Mouse (Mus musculus): ENCODE measurements at regions not wholly inside any gene's neighbourhood (a gene's known extent, or its start where the extent isn't known, plus 50 kb on each side); places are given as distances from the start of the nearest gene placed in this dataset.

DNA sequence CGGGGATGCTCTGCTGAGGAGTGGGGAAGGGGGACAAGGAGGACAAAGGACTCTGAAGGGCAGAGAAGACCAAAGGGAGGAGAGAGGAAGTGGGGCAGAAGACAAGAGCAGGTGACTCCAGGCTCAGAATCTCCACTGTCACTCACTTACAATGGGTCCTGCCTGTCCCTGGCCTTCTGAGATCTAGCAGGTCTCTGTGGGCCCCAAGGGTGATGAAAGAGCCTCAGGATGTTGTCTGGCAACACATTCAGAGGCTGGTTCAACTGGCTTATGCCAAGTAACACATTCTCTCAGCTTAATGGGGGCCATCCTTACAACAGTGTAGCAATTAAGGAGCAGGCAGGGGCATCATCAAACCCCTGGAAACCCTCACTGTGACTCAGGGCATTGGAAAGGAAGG, 152.1 kb upstream of the Myocd start:
- Histone ChIP-seq H3K27ac (ENCODE audit: insufficient read depth, low read depth, low read length, poor library complexity, severe bottlenecking) (no peak overlapping the region), H3K9me3 (ENCODE audit: control insufficient read depth, insufficient read depth, low read depth, low read length) (no peaks in the 10 kb centered on the region), H3K4me1 (ENCODE audit: control insufficient read depth in 2 of 2, insufficient read depth in 2 of 2, low read length in 2 of 2, poor library complexity in 1 of 2) (no peaks in the 10 kb centered on the region), H3K4me3 (ENCODE audit: insufficient read depth in 1 of 2, low read depth in 1 of 2, low read length in 2 of 2, poor library complexity in 1 of 2, severe bottlenecking in 1 of 2) (no peak overlapping the region), H3K36me3 (ENCODE audit: control insufficient read depth, insufficient read depth, low read length, poor library complexity, severe bottlenecking) (no peaks in the 10 kb centered on the region), H3K9ac (ENCODE audit: insufficient read depth, low read depth, low read length, poor library complexity, severe bottlenecking) (no peak overlapping the region)
- in situ Hi-C loops (cut with MboI; ENCODE audit: low sequenced_read_pairs in 2 of 2, unreplicated experiment in 2 of 2): no loop called here
- DNase-seq (ENCODE audit: low read depth, low spot score): no peak
- no peak for TF ChIP-seq CHD2 (IDR thresholded peaks at IDR 0.05; ENCODE audit: low read depth, low read length)
- TF ChIP-seq HCFC1 (IDR thresholded peaks at IDR 0.05; ENCODE audit: borderline replicate concordance, insufficient read depth, low read length): no peak
- TF ChIP-seq ZC3H11A (IDR thresholded peaks at IDR 0.05; ENCODE audit: borderline replicate concordance, low read depth, low read length): no peak
- no peak for TF ChIP-seq MAFK (IDR thresholded peaks at IDR 0.05; ENCODE audit: insufficient read depth, low read depth, low read length)
- TF ChIP-seq ZNF384 (IDR thresholded peaks at IDR 0.05; ENCODE audit: low read depth, low read length): no peak

DNA sequence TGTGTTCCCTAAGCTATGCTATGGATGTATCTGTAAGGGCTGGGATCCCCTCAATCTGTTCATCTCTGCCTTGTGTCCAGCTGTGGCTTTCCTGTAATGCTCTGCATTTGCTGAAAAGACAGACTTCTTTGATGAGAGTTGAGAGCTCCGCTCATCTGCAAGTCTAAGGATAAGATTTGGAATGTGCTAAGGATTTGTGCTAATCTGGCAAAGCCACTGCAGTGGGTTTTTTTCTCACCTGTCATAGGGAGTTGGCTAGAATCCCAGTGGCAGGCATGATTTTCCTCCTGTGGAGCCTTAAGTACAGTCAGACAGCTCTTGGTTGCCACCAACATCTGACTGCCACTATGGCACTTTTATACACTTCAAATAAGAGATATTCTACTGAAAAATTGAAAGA, 138.8 kb upstream of the Myocd start:
- TF ChIP-seq MAFK (IDR thresholded peaks at IDR 0.05; ENCODE audit: insufficient read depth, low read depth, low read length) (no peak), HCFC1 (IDR thresholded peaks at IDR 0.05; ENCODE audit: borderline replicate concordance, insufficient read depth, low read length) (no peak), CHD2 (IDR thresholded peaks at IDR 0.05; ENCODE audit: low read depth, low read length) (no peak), ZC3H11A (IDR thresholded peaks at IDR 0.05; ENCODE audit: borderline replicate concordance, low read depth, low read length) (no peak), ZNF384 (IDR thresholded peaks at IDR 0.05; ENCODE audit: low read depth, low read length) (no peak)
- no peak overlapping the region for H3K9ac ChIP-seq (ENCODE audit: insufficient read depth, low read depth, low read length, poor library complexity, severe bottlenecking)
- no peaks in the 10 kb centered on the region for H3K9me3 ChIP-seq (ENCODE audit: control insufficient read depth, insufficient read depth, low read depth, low read length)
- no peaks in the 10 kb centered on the region for H3K36me3 ChIP-seq (ENCODE audit: control insufficient read depth, insufficient read depth, low read length, poor library complexity, severe bottlenecking)
- H3K27ac ChIP-seq (ENCODE audit: insufficient read depth, low read depth, low read length, poor library complexity, severe bottlenecking): no peak overlapping the region
- no peak overlapping the region for H3K4me3 ChIP-seq (ENCODE audit: insufficient read depth in 1 of 2, low read depth in 1 of 2, low read length in 2 of 2, poor library complexity in 1 of 2, severe bottlenecking in 1 of 2)
- peaks cover 0 to 2% of the 10 kb centered on the region in 2 experiments; a peak in 1 of 4 replicates for H3K4me1 ChIP-seq (ENCODE audit: control insufficient read depth in 2 of 2, insufficient read depth in 2 of 2, low read length in 2 of 2, poor library complexity in 1 of 2)
- DNase-seq (ENCODE audit: low read depth, low spot score): no peak
- in situ Hi-C loops (cut with MboI; ENCODE audit: low sequenced_read_pairs in 2 of 2, unreplicated experiment in 2 of 2): no loop called here

DNA sequence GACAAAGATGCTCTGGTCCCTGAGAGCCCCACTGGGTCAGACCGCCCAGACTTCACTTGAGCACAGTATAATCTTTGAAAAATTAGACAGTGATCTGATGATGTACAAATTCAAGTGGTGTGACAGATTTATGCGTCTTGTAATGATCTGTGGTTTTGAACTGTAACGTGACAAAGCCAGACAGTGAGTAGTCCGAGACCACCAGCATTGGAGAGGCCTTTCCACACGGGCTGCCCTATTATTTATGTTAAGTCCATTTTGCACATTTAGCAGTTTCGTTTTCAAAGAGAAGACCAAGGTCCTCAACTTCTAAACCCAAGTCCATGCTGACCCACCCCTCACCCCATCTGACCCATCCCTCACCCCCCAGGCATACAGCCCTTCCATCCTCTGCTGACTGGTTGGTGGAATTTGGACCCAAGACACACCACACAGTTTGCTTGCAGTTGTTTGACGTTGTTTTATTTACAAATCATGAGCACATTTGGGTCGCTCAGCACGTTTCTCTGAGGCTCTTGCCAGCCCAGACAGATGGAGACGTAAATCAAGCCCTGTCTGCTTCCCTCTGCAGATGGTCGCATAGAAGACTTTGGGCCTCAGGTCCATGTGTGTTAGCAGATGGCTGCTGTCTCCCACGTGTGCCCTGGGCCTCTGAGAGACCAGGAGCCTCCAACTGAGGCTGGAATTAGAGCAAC, 132.8 kb upstream of the Myocd start:
- DNase-seq (ENCODE audit: low read depth, low spot score): no peak
- Histone ChIP-seq H3K9me3 (ENCODE audit: control insufficient read depth, insufficient read depth, low read depth, low read length) (no peaks in the 10 kb centered on the region), H3K9ac (ENCODE audit: insufficient read depth, low read depth, low read length, poor library complexity, severe bottlenecking) (no peak overlapping the region), H3K36me3 (ENCODE audit: control insufficient read depth, insufficient read depth, low read length, poor library complexity, severe bottlenecking) (no peaks in the 10 kb centered on the region), H3K4me1 (ENCODE audit: control insufficient read depth in 2 of 2, insufficient read depth in 2 of 2, low read length in 2 of 2, poor library complexity in 1 of 2) (peaks cover 0 to under 1% of the 10 kb centered on the region in 2 experiments; a peak in 1 of 4 replicates), H3K27ac (ENCODE audit: insufficient read depth, low read depth, low read length, poor library complexity, severe bottlenecking) (no peak overlapping the region), H3K4me3 (ENCODE audit: insufficient read depth in 1 of 2, low read depth in 1 of 2, low read length in 2 of 2, poor library complexity in 1 of 2, severe bottlenecking in 1 of 2) (no peak overlapping the region)
- in situ Hi-C loops (cut with MboI; ENCODE audit: low sequenced_read_pairs in 2 of 2, unreplicated experiment in 2 of 2): no loop called here
- TF ChIP-seq HCFC1 (IDR thresholded peaks at IDR 0.05; ENCODE audit: borderline replicate concordance, insufficient read depth, low read length) (no peak), CHD2 (IDR thresholded peaks at IDR 0.05; ENCODE audit: low read depth, low read length) (no peak), ZC3H11A (IDR thresholded peaks at IDR 0.05; ENCODE audit: borderline replicate concordance, low read depth, low read length) (no peak), MAFK (IDR thresholded peaks at IDR 0.05; ENCODE audit: insufficient read depth, low read depth, low read length) (no peak), ZNF384 (IDR thresholded peaks at IDR 0.05; ENCODE audit: low read depth, low read length) (no peak)

DNA sequence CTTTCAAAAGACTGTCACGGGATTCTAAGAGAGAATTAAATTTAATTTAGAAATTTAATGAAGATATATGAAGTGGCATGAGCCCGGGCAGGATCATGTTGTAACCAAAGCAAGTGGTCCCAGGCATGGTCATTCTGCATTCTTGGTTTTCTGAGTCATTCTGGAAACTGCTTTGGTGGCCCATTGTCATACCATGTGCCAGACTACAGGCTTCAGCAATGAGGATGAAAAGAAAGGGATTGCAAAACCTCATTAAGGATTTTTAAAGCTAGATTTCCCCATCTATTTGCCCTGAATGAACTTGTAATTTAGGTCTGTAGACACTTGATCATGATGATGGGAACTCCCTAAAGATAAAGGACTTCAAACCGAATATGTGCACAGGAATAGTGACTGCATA, 119.4 kb upstream of the Myocd start:
- Histone ChIP-seq H3K4me3 (ENCODE audit: insufficient read depth in 1 of 2, low read depth in 1 of 2, low read length in 2 of 2, poor library complexity in 1 of 2, severe bottlenecking in 1 of 2) (no peak overlapping the region), H3K4me1 (ENCODE audit: control insufficient read depth in 2 of 2, insufficient read depth in 2 of 2, low read length in 2 of 2, poor library complexity in 1 of 2) (no peaks in the 10 kb centered on the region), H3K36me3 (ENCODE audit: control insufficient read depth, insufficient read depth, low read length, poor library complexity, severe bottlenecking) (no peaks in the 10 kb centered on the region), H3K27ac (ENCODE audit: insufficient read depth, low read depth, low read length, poor library complexity, severe bottlenecking) (no peak overlapping the region), H3K9ac (ENCODE audit: insufficient read depth, low read depth, low read length, poor library complexity, severe bottlenecking) (no peak overlapping the region), H3K9me3 (ENCODE audit: control insufficient read depth, insufficient read depth, low read depth, low read length) (no peaks in the 10 kb centered on the region)
- in situ Hi-C loops (cut with MboI; ENCODE audit: low sequenced_read_pairs in 2 of 2, unreplicated experiment in 2 of 2): no loop called here
- TF ChIP-seq CHD2 (IDR thresholded peaks at IDR 0.05; ENCODE audit: low read depth, low read length) (no peak), HCFC1 (IDR thresholded peaks at IDR 0.05; ENCODE audit: borderline replicate concordance, insufficient read depth, low read length) (no peak), MAFK (IDR thresholded peaks at IDR 0.05; ENCODE audit: insufficient read depth, low read depth, low read length) (no peak), ZC3H11A (IDR thresholded peaks at IDR 0.05; ENCODE audit: borderline replicate concordance, low read depth, low read length) (no peak), ZNF384 (IDR thresholded peaks at IDR 0.05; ENCODE audit: low read depth, low read length) (no peak)
- DNase-seq (ENCODE audit: low read depth, low spot score): no peak

Measured in ES-E14 (cell line).